Mouse (Mus musculus): ENCODE data around the gene Pdlim1. TPM values are rescaled to one million over a fixed set of nuclear protein-coding genes. Genes with fewer than 3 reads are reported as not detected.

Pdlim1 gene
- 48.9 and 58.9 TPM in 2 replicates for polyA plus RNA-seq (2016; fragmentation: Nextera tagmentation; extraction: Ambion mirVana)

- WGBS, result under 1% methylated on average over 44 of the region's 54 CpGs
- Histone ChIP-seq H3K4me3 (replicated peaks) (peak within 1 kb of the TSS; percentile 58), H3K27ac (no peak within 1 kb of the TSS), H3K27me3 (peaks cover 39% of the 10 kb centered on the region), H3K4me2 (peak within 1 kb of the TSS; percentile 94), H3K36me3 (replicated peaks) (no peaks in the 10 kb centered on the region), H3K9ac (peak within 1 kb of the TSS; percentile 57), H3K9me3 (no peaks in the 10 kb centered on the region), H3K4me1 (peaks cover 21% of the 10 kb centered on the region)
- peak; percentile 83 for ATAC-seq (ENCODE audit: low FRiP score)
Observed at GRCm38 (mm10) chr19:40271308-40271892, at the start of gene Pdlim1. Gene Pdlim1 (minus strand): TSS chr19:40271842.

DNA sequence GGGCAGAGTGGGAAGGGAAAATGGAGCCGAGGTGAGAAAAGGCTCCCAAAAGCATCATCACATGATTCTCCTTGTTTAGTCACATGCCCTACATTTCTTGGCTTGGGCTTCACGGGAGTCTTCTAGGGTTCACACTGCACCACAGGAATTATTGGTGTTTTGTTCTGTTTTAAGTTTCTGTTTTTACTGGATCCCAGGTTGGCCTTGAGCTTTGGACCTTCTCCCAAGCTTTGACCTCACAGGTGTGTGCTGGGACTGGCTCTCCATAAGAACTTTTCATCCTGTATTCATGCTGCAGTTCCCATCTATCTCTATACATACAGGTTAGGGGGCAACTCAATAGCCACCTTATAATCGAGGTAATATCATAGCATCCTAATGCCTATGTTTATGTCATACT lies 47.6 kb upstream of the Pdlim1 start:
- ATAC-seq (ENCODE audit: low FRiP score), result no peak
- H3K4me3 ChIP-seq (replicated peaks), result no peak overlapping the region
- 82% methylated on average over 3 of the region's 3 CpGs for WGBS
- H3K27me3 ChIP-seq, result no peaks in the 10 kb centered on the region
- H3K27ac ChIP-seq, result no peak overlapping the region
- H3K36me3 ChIP-seq (replicated peaks), result peaks cover 3% of the 10 kb centered on the region; the same call in 1 of the 2 replicates
- H3K9me3 ChIP-seq, result no peaks in the 10 kb centered on the region
- H3K9ac ChIP-seq, result no peak overlapping the region
- no peaks in the 10 kb centered on the region for H3K4me1 ChIP-seq
- H3K4me2 ChIP-seq, result no peak overlapping the region

GRCm38 (mm10) chr19:40318511-40318910 lies 46.9 kb upstream of the Pdlim1 start:
- no peak overlapping the region for H3K27ac ChIP-seq
- no peak overlapping the region for H3K9ac ChIP-seq
- no peak for ATAC-seq (ENCODE audit: low FRiP score)
- H3K27me3 ChIP-seq, result no peaks in the 10 kb centered on the region
- no peaks in the 10 kb centered on the region for H3K9me3 ChIP-seq
- no peak overlapping the region for H3K4me2 ChIP-seq
- WGBS, result 35% methylated on average over 6 of the region's 6 CpGs
- H3K4me1 ChIP-seq, result no peaks in the 10 kb centered on the region
- no peak overlapping the region for H3K4me3 ChIP-seq (replicated peaks)
- peaks cover 3% of the 10 kb centered on the region; the same call in 1 of the 2 replicates for H3K36me3 ChIP-seq (replicated peaks)

DNA sequence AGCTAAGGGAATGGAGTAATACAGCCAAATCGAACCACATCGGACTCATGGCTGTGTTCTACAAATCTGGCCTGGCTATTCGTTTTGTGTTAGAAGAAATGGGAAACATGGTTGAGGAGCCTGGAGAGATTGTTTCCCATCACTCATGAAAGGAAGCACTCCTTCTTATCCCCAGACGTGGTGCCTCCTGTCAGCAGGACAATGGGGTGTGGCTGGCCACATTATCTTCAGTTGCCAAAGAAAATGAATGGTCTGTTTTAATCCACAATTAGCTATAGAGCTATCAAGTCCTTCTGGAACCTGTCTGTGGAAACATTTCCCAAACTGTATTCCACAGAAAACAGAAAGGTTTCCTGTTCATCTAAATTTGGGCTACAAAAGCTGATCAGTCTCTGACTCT lies 45.4 kb upstream of the Pdlim1 start:
- Histone ChIP-seq H3K9me3 (no peaks in the 10 kb centered on the region), H3K4me2 (no peak overlapping the region), H3K27ac (no peak overlapping the region), H3K9ac (no peak overlapping the region), H3K4me1 (no peaks in the 10 kb centered on the region), H3K4me3 (replicated peaks) (no peak overlapping the region), H3K36me3 (replicated peaks) (peaks cover 3% of the 10 kb centered on the region; the same call in 1 of the 2 replicates), H3K27me3 (no peaks in the 10 kb centered on the region)
- no peak for ATAC-seq (ENCODE audit: low FRiP score)
- WGBS, result 64% methylated on average over 4 of the region's 4 CpGs

GRCm38 (mm10) chr19:40314252-40314651 lies 42.6 kb upstream of the Pdlim1 start:
- Histone ChIP-seq H3K36me3 (replicated peaks) (peaks cover 12% of the 10 kb centered on the region), H3K4me2 (no peak overlapping the region), H3K4me3 (replicated peaks) (no peak overlapping the region), H3K4me1 (no peaks in the 10 kb centered on the region), H3K27me3 (no peaks in the 10 kb centered on the region), H3K9me3 (no peaks in the 10 kb centered on the region), H3K27ac (no peak overlapping the region), H3K9ac (no peak overlapping the region)
- no peak for ATAC-seq (ENCODE audit: low FRiP score)
- whole genome bisulfite sequencing, result 95% methylated on average over 11 of the region's 11 CpGs

DNA sequence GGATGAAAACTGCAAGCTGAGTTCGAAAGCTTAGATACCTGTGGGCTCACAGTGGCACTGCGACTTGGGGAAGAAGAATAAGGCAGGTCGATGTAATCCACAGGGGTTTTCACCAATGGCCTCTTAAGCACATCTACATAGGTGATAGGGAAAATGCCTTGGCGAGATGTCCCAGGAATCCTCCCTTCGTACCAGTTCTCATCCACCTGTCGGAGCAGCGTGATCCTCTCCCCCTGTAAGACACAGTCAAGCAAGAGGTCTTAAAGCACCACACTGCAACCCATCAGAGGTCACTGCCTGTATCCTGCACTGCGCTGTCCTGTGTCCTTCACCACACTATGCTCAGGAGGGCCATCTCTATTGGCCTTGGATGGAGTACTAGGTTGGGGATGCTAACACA lies 40.0 kb upstream of the Pdlim1 start:
- H3K27me3 ChIP-seq, result no peaks in the 10 kb centered on the region
- H3K9ac ChIP-seq, result no peak overlapping the region
- H3K4me3 ChIP-seq (replicated peaks), result no peak overlapping the region
- ATAC-seq (ENCODE audit: low FRiP score), result no peak
- H3K36me3 ChIP-seq (replicated peaks), result peaks cover 14% of the 10 kb centered on the region
- 94% methylated on average over 8 of the region's 8 CpGs for WGBS
- H3K27ac ChIP-seq, result no peak overlapping the region
- no peaks in the 10 kb centered on the region for H3K4me1 ChIP-seq
- no peaks in the 10 kb centered on the region for H3K9me3 ChIP-seq
- no peak overlapping the region for H3K4me2 ChIP-seq

DNA sequence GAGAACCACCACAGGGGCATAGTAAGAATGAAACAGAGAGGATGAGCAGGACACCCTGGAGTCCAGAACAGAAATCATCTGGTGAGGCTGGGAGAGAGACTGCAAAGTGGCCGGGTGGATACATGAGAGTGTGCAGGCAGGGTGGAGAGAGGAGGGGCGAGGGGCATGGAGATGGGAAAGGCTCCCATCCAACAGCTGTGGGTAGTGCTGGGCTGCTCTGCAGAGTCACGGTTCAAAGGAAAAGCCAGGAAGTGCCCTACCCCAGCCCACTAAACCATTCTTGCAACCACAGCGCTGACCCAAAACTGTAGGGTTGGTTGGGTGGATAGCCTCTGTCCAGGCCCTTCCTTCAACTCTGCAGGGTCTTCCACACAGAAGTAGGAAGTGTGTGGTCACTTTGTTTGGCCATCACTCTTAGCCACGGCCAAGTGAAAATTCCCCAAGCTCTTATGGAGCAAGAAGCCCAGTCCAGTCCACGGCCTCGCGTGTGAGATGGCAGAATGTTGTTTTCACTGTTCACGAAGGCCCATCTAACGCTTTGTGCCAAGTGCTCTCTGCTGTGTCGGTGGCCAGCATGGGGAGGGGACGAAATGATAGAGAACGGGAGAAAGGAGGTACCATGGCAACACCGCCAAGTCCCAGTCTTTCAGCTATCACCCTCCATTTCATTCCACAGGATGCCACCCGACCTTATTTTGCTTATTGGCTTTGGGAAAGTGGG lies 38.9 kb upstream of the Pdlim1 start:
- WGBS, result 90% methylated on average over 15 of the region's 15 CpGs
- H3K27ac ChIP-seq, result no peak overlapping the region
- no peak overlapping the region for H3K4me3 ChIP-seq (replicated peaks)
- no peaks in the 10 kb centered on the region for H3K9me3 ChIP-seq
- H3K27me3 ChIP-seq, result no peaks in the 10 kb centered on the region
- peaks cover 14% of the 10 kb centered on the region for H3K36me3 ChIP-seq (replicated peaks)
- H3K4me1 ChIP-seq, result no peaks in the 10 kb centered on the region
- ATAC-seq (ENCODE audit: low FRiP score), result no peak
- H3K9ac ChIP-seq, result no peak overlapping the region
- no peak overlapping the region for H3K4me2 ChIP-seq

DNA sequence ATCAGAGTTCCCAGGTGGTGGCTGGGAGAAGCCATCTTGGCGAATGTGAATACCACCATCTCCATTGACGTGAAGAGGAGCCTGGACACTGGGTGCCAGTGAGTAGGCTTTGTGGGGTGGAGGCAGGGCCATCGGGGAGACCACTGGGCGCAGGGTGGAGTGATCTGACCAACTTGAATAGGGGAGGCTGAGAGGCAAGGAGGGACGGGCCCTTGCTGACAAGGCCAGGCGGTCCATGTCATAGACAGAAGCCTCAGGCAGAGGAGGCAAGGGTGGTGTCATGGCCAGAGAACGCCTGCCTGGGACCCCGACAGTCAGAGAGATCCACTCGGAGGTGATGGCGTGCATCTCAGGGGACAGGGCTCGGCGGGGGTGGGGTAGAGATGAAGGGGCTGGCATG lies 38.3 kb upstream of the Pdlim1 start:
- Histone ChIP-seq H3K4me3 (replicated peaks) (no peak overlapping the region), H3K27me3 (no peaks in the 10 kb centered on the region), H3K27ac (no peak overlapping the region), H3K9me3 (no peaks in the 10 kb centered on the region), H3K4me1 (no peaks in the 10 kb centered on the region), H3K4me2 (no peak overlapping the region), H3K9ac (no peak overlapping the region), H3K36me3 (replicated peaks) (peaks cover 14% of the 10 kb centered on the region)
- WGBS, result 94% methylated on average over 12 of the region's 12 CpGs
- ATAC-seq (ENCODE audit: low FRiP score), result no peak

DNA sequence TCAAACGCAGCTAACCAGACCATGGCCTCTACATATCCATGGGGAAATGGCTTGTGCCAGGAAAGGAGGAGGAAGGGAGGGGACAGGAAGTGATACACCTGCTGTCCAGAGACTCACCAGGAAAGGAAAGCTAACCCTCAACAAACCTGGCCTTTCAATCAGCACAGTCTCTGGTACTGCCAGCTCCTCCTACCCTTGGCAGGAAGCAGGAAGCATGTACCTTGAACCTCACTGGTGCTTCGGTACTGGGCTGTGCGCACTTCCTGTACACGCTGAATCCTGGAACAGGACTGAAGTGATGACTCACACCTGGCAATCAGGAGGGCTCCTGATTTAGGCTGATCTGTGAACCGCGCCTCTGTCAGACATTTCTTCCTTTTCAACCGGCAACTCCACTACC lies 35.9 kb upstream of the Pdlim1 start:
- no peaks in the 10 kb centered on the region for H3K27me3 ChIP-seq
- no peak overlapping the region for H3K4me2 ChIP-seq
- peaks cover 10% of the 10 kb centered on the region for H3K36me3 ChIP-seq (replicated peaks)
- WGBS, result 95% methylated on average over 7 of the region's 7 CpGs
- no peaks in the 10 kb centered on the region for H3K4me1 ChIP-seq
- H3K9me3 ChIP-seq, result no peaks in the 10 kb centered on the region
- ATAC-seq (ENCODE audit: low FRiP score), result no peak
- H3K9ac ChIP-seq, result no peak overlapping the region
- no peak overlapping the region for H3K4me3 ChIP-seq (replicated peaks)
- no peak overlapping the region for H3K27ac ChIP-seq

- Histone ChIP-seq H3K27me3 (no peaks in the 10 kb centered on the region), H3K4me1 (no peaks in the 10 kb centered on the region), H3K9ac (no peak overlapping the region), H3K9me3 (no peaks in the 10 kb centered on the region), H3K27ac (no peak overlapping the region), H3K4me3 (replicated peaks) (no peak overlapping the region), H3K36me3 (replicated peaks) (peaks cover 10% of the 10 kb centered on the region), H3K4me2 (no peak overlapping the region)
- ATAC-seq (ENCODE audit: low FRiP score), result no peak
- WGBS, result 70% methylated on average over 2 of the region's 2 CpGs
Observed at GRCm38 (mm10) chr19:40306631-40307030, 35.0 kb upstream of the Pdlim1 start.

DNA sequence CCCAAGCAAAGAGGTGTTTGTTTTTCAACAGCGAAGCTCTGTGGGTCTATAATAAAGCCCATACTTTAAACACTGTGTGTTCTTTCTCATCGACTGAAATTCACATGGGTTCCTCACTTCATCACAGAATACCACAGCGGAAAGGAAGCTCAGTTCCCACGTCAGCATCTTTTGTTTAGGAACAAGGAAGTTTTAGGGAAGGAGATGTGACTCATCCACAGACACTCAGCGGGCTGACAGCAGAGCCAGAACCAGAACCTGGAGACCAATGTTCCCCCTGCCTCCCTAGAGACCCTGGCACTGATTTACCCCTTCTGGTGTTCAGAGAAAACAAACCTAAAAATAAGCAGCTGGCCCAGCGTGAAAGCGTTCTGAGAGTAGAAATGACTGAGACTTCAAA lies 33.8 kb upstream of the Pdlim1 start:
- Histone ChIP-seq H3K4me1 (no peaks in the 10 kb centered on the region), H3K9me3 (no peaks in the 10 kb centered on the region), H3K27me3 (no peaks in the 10 kb centered on the region), H3K4me3 (replicated peaks) (no peak overlapping the region), H3K27ac (no peak overlapping the region), H3K4me2 (no peak overlapping the region), H3K36me3 (replicated peaks) (peaks cover 10% of the 10 kb centered on the region), H3K9ac (no peak overlapping the region)
- WGBS, result 85% methylated on average over 7 of the region's 7 CpGs
- ATAC-seq (ENCODE audit: low FRiP score), result no peak

- 90% methylated on average over 9 of the region's 9 CpGs for WGBS
- Histone ChIP-seq H3K36me3 (replicated peaks) (no peaks in the 10 kb centered on the region), H3K27ac (no peak overlapping the region), H3K4me3 (replicated peaks) (no peak overlapping the region), H3K9ac (no peak overlapping the region), H3K27me3 (no peaks in the 10 kb centered on the region), H3K4me1 (no peaks in the 10 kb centered on the region), H3K4me2 (no peak overlapping the region), H3K9me3 (no peaks in the 10 kb centered on the region)
- no peak for ATAC-seq (ENCODE audit: low FRiP score)
Observed at GRCm38 (mm10) chr19:40302916-40303315, 31.3 kb upstream of the Pdlim1 start.

DNA sequence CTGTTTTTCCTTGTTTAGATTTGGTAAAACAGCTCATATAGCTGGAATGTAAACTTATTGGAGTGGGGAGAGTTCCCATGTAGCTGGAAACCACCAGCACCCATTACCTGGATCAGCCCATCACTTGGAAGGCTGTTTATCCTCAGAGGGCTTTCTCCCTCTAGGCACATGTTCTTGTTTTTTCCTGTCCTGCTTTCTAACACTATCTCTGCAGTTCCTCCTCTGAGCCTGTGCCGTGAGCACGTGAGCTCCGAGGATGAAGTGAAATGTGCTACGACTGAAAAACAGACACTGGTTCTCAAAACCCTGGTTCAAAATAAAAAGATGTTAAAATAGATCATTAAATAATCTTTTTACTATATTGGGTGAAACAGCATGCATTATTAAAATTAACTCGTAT lies 30.8 kb upstream of the Pdlim1 start:
- H3K27me3 ChIP-seq, result no peaks in the 10 kb centered on the region
- 89% methylated on average over 5 of the region's 5 CpGs for WGBS
- no peaks in the 10 kb centered on the region for H3K9me3 ChIP-seq
- no peak overlapping the region for H3K9ac ChIP-seq
- H3K4me3 ChIP-seq (replicated peaks), result no peak overlapping the region
- H3K4me2 ChIP-seq, result no peak overlapping the region
- no peak for ATAC-seq (ENCODE audit: low FRiP score)
- H3K27ac ChIP-seq, result no peak overlapping the region
- H3K36me3 ChIP-seq (replicated peaks), result no peaks in the 10 kb centered on the region
- no peaks in the 10 kb centered on the region for H3K4me1 ChIP-seq

Data from forebrain, embryonic 12.5 days (tissue).